Mouse (Mus musculus) frontal cortex, postnatal 10 days (tissue): ENCODE results near the gene Diras1.

Source experiments
- DNase-seq, 2 experiments: peaks; one replicate each; pipeline ENCODE4 v3.0.0; 2022; ENCODE audit warnings: low spot score in 2 of 2, mixed read lengths in 1 of 2

The Diras1 gene

DNA sequence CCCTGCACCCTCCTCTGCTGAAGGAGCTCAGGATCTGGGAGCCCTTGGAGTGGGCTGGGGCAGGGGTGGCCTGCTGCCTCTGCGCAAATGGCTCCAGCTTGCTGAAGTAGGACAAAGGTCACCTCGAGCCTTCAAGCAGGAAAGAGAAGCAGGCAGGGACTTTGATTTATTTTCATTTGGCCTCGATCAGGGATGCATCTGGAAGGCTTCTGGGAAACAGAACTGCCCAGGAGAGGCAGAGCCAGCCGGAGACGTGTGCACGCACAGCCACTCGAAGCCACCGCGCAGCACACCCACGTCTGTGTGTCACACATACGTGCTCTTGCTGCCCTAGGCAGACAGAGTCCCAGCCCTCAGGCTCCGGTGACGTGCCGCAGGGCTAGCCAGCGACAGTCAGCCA, 53.9 kb downstream of the Diras1 start:
- no peak for DNase-seq

DNA sequence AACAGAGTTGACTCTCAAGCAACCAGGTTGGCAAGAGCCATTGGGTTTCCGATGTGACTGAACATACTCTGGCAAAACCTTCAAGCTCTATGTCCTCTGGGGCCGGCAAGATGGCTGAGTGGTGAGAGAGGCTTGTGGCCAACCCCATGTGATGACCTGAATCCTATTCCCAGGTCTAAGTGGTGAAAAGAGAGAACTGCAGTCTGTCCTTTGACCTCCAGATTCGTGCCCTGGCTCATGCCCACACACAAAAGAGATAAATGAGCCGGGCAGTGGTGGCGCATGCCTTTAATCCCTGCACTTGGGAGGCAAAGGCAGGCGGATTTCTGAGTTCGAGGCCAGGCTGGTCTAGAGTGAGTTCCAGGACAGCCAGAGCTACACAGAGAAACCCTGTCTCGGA, 55.3 kb downstream of the Diras1 start:
- DNase-seq = no peak
